Comparison of ENCODE assay signal across 20 mouse cellular contexts in the genomic region with DNA sequence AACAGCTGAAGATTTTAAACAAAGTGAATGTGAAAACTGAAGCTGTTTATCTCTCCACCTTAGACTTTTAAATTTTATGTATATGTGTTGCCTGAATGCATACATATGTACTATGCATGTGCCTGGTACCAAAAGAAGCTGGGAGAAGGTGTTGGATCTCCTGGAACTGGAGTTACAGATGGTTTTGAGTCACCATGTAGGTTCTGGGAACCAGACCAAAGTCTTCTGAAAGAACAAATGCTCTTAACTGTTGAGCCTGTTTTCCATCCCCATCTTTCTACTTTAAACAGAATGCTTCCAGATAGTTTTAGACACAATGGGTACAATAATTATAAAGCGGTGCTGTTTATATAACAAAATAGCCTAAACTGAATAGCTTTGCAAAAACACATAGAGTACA. TPM values are rescaled to one million over a fixed set of nuclear protein-coding genes. Genes with fewer than 3 reads are reported as not detected.
A peak's percentile ranks its signal among the peaks of the same experiment; 100 is the strongest.
DNase-seq lines count a peak whose midpoint lies in the region.
"Had no signal": no experiment of that assay in that cellular context is flagged by ENCODE, and none has a peak within 500 bp of the region (broad histone marks: within the 10 kb centered on the region; RNA-seq: fewer than 3 reads in every experiment).

No protein-coding gene starts in this region.

- DNase-seq in layer of hippocampus, adult 11-12 months (ENCODE audit: low spot score): peak; percentile 32
- DNase-seq in layer of hippocampus, postnatal 25 days (ENCODE audit: extremely low spot score in 1 of 2, low spot score in 1 of 2): no peak
- DNase-seq in layer of hippocampus, adult 9-11 months: peak; percentile 40
- no peak for DNase-seq in layer of hippocampus, postnatal 36 days
- DNase-seq in right cerebral cortex, postnatal 25 days: peak; percentile 5
- no peak for DNase-seq in right cerebral cortex, postnatal 14 days
- DNase-seq in telencephalon, adult 2 months (ENCODE audit: low read depth, low spot score): peak; percentile 62
- DNase-seq in c-Kit-positive CD71-positive TER-119-positive erythroid progenitor cells, embryonic 14.5 days (ENCODE audit: low spot score): no peak
- DNase-seq: adrenal gland, postnatal 10 days; adrenal gland, postnatal 36 days; B cell, adult 2 months; cerebellum, adult 11-12 months; cerebellum, adult 8-10 months; cerebellum, postnatal 10 days; cerebellum, postnatal 36 days; embryo, embryonic 11 days; gastrocnemius, adult 2 months; gastrocnemius, postnatal 14 days; heart, adult 11 months had no signal

RNA-seq across cellular contexts. Expression of a gene that starts 29.9 kb away (rescaled TPM):
- total RNA-seq in layer of hippocampus, postnatal 25 days (2021): under 1 TPM; 0.02 TPM
- total RNA-seq in layer of hippocampus, postnatal 36 days (2021): under 1 TPM in 1 of 2 experiments, not detected in 1; 0.02 TPM
- total RNA-seq: gastrocnemius, adult 2 months; gastrocnemius, postnatal 14 days; heart, postnatal 25 days had no signal

Comparison
In these comparisons a context has a peak if more than half of its experiments do, and no peak if none do; other contexts are left out.
1. DNase-seq: peak in layer of hippocampus, adult 11-12 months (single experiment), layer of hippocampus, adult 9-11 months (single experiment), right cerebral cortex, postnatal 25 days (single experiment) and telencephalon, adult 2 months (single experiment); none in layer of hippocampus, postnatal 25 days (0 of 2), layer of hippocampus, postnatal 36 days (0 of 2), right cerebral cortex, postnatal 14 days (single experiment) and c-Kit-positive CD71-positive TER-119-positive erythroid progenitor cells, embryonic 14.5 days (single experiment).